Mouse (Mus musculus) cerebral cortex, adult 2 months (tissue): ENCODE data around the gene Ago1.

Experiments
- WGBS: fragments of 180-500 bp; shearing (Covaris S2); methylation state at CpG from one replicate; pipeline ENCODE4 v1.1.7; 2018; 5-methylcytosine and 5-hydroxymethylcytosine counted together

Ago1 gene

DNA sequence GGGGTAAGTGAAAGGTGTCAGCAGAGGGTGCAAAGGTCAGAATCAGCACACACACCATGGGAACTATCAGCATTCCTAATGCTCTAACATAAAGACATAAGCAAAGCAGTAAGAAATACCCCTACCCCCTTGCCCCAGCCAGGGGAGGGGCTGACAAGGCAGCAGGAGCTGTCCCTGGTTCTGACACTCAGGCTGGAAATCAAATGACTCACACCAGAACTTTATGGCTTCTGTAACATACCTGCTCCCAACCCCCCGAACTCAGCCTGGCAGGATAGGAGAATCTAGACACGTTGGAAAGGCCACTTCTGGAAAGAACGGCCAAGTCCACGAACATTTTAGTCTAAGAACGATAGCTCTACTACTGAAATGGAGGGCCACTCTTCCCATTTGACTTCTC, 4.6 kb upstream of the Ago1 start:
- WGBS: 61% methylated on average over 5 of the region's 5 CpGs

DNA sequence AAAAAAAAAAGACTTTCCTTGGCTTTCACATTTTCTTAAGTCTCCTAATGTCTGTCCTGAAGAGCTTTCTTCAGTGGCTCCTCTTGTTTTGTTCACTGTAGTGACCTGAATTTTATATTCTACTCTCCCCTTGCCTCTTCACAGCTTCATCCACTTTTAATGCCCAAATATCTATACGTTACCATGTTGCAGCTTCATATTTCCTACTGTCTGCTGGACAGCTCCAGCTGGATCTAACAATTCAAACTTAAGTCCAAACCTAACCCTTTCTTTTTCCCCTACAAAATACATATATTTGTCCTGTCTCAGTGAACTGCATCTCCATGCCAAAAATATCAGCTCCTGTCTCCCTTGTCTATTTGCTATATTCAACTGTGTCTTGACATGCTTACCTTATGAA, 951 bp upstream of the Ago1 start:
- 51% methylated on average over 1 of the region's 1 CpGs for WGBS

DNA sequence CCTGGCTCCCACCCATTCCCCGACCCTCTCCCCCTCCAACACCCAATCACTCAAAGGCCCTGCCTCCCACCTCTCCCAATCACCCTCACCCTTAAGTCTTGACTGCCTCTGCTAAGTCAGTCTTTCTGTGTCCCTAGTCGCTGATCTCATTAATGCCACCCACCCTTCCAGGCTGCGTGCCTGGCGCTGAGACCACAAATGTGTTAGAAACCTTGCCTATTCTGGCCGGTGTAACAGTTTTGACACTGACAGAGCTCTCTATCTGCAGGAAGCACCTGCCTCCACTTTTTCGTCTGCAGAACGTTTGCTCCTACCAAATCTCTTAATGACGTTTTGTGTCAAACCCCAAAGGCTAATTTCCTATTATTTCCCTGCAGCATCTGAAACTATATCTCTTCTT, 542 bp upstream of the Ago1 start:
- 4% methylated on average over 8 of the region's 8 CpGs for WGBS

DNA sequence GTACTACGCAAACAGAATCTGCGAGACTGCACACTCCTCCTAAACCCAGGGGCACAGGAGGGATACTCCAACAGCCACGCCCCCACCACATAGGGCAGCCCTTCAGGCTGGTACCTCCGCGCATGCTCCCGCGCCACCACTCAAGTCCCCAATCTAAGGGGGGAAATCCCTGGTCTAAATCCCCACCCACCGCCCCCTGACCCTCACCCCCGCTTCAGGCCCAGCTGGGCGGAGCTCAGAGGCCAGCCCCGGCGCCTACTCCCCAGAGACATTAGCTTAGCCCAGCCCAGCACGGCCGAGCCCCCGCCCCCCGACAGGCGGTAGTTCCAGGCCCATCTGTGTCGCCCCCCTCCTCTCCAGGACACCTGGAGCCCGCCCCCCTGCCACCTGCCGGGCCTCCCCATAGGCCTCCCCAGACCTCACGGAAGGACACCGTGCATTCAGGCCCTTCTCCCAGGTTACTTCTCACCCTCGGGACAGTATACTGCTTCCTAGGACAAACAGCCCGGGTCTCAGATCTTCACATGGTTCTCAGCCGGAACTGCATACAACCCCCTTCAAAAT, 580 bp downstream of the Ago1 start:
- 1% methylated on average over 25 of the region's 25 CpGs for WGBS

DNA sequence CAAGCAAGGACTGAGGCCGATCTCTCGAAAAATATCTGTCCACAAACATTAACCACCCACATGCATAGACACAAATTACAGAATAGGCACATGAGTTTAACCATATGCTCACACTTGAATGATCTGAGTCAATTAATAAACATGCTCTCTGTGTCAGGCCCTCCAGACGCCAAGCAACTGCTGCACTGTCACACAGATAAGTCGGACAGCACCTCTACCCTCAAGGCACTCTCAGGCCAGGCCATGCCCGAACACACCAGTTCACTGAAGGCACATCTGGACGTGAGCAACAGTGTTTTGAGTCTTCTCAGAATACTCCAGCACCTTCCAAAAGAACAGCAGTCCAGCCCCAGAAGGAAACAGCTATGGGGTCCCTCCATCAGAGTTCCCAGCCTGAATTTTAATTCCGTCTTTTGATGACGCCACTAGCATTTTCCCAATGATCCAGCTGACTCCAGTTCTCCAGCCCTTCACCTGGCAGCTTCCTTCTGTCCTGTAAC, 2.1 kb downstream of the Ago1 start:
- WGBS: 41% methylated on average over 8 of the region's 8 CpGs

DNA sequence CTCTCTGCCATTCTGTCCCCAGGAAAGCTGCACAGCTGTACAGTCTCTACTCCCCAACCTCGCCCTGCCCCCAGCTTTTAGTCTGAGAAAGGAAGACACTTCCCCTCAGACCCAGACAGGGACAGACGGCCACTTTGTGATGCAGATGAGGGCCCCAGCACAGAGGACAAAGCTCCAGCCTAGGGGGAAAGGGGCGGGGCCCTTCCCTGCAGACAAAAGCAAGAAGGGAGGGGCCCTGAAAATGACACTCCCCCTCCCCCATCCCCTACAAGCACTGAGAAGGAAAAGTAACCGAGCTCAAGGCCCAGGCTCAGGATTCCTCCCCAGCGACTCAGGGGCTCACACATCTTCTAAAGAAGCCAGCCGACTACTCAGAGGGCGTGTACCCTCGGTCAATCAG, 2.5 kb downstream of the Ago1 start:
- WGBS: 39% methylated on average over 8 of the region's 8 CpGs

DNA sequence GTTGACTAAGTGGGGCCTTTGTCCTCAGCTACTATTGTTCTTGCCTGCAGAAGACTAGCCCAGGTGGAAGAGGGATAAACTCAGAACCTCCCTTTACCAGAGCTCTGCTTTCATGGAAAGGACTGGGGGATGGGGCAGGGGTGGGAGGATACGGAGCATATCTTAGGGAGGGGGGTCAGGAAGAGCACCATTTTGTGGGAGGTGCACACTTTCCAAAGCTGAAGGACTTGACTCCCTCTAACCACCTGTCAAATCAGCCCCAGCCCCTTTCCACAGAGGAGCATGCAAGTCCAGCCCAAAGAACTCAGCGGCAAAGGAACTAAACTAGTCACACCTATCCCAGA, 3.5 kb downstream of the Ago1 start:
- 32% methylated on average over 2 of the region's 2 CpGs for WGBS

DNA sequence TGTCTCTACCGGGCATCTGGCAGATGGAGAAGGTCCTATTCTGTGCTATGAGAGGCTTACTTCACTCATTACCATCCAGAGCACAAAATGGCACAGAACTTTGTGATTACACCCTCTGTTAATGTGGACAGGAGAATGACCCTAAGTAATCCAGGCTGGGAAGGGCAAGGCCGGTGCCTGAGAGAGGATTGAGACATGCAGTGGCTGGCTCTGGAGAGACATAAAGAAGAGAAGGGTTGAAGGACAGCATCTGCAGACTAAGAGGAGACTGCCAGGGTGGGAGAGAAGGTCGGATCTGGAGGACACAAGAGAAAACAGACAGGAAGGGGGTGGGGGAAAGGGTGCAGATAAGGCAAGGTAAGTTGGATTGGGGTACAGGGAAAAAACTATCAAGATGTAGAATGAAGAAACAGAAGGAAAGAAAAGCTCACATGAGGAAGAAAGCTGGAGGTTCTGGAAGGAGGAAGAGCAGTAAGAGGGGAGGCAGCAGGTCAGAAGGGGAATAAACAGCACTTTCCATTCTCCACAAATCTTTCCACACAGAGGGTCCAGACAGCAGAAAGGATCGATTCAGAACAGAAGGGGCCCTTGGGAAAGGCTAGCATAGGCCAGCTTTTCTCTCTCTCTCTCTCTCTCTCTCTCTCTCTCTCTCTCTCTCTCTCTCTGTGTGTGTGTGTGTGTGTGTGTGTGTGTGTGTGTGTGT, 4.0 kb downstream of the Ago1 start:
- 31% methylated on average over 4 of the region's 4 CpGs for WGBS

DNA sequence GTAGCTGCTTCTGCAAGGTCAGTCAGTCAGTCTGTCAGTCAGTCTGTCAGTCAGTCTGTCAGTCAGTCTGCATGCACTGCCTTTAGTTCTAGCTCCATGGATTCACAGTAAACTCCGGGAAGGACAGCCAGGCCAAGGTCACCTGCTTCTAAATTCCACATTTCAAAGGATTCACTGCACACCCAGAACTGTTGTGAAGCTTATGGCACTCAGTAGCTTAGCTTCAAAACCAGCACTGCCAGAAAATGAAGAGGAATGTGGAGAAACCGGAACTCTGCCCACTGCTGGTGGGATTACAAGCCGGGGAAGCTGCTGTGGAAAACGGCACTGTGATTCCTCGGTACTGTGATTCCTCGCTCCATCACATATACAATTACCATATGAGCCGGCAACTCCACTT, 12.9 kb downstream of the Ago1 start:
- 74% methylated on average over 7 of the region's 7 CpGs for WGBS

DNA sequence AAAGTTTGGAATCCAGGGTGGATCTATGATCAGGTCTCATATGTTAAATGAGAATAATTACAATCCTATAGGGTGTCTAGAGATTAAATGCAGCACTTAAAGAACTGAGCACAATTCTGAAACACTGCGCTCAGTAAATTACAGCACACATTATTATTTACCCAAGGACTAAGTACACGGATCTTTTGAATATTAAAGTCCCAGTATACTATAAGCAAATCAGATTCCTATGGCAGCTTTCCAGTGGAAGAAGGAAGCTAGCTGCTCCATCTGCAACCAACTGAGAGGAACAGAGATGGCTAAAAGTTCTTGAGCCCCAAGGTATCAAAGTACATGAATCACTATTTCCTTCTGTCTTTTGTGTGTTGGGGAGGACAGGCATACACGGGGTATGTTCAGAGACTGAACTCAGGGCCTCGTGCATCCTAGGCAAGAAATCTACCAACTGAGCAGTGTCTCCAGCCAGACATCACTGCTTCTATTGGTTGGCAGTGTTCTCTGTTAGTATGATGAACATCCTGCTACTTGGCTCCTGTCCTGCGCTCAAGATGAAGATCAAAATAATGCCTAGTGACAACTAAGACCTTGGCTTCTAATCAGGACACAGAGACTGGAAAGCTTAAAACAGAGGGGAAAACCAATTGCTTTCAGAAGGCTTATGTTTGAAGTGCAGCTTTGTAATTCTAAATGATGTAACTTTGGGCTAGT, 13.7 kb downstream of the Ago1 start:
- 72% methylated on average over 5 of the region's 5 CpGs for WGBS

DNA sequence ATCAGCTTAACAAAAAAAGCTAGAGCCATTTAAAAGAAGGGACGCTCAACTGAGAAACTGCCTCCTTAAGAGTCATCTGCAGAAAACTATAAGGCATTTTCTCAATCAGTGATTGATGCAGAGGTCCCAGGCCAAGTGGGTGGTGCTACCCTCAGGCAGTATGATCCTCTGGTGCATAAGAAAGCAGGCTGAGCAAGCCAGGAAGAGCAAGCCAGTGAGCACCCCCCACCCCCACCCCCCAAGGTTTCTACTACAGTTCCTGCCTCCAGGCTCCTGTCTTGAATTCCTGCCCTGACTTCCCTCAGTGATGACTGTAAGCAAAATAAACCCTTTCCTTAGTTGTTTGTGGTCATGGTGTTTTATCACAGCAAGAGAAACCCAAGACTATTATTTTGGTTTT, 18.1 kb downstream of the Ago1 start:
- WGBS: 97% methylated on average over 1 of the region's 1 CpGs

DNA sequence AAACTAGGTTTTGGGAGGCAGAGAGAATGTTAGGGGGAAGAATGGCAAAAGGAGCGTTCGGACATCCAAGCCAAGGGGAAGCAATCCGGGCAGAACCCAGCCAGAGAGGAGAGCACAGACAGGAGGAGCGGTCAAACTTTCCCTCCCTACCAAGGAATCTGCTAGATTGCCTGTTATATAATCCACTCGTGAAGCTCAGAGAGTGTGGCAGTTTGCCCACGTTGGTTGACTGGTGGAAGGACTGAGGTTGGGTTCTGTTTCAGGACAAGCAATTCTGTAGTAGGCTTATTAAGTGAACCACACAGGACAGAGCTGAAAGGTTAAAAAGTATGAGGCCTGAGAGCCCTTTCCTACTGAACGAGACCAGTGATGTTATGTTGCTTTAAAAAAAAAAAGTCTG, 21.3 kb downstream of the Ago1 start:
- WGBS: 77% methylated on average over 7 of the region's 7 CpGs

DNA sequence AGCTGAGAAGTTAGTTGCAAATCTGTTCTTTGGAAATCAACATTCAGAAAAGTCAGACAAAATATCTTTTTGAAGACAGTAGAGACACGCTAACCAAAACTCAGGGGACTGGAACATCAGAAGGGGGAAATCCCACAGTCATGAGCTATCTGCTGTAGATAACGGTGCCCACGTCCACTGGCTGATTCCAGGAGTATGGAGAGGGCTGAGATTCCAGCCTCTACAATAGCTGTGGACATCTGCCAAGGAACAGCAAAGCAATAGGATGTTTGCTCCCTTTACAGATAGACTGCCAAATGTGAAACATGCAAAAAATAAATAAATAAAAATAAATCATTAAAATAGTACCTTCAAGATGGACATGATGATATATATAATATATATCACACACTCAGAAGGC, 23.9 kb downstream of the Ago1 start:
- WGBS: 89% methylated on average over 3 of the region's 3 CpGs

DNA sequence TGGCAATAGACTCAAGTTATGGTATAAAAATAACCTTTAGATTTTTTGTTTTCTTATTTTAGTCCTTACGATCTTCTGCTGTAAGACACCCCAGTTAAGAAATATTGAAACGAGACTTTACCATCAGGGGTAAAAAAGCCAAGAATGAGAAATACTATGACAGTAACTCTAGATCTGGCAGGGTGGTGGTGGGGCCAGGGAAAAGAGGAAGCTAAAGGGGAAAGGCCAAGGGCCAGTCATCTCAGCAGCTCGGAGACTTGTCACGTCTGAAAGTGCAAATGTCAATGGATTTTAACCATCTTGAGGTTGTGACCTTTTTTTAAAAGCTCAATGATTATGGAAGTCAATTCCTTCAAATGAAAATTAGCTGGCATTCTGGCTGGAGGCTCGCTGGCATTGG, 30.1 kb downstream of the Ago1 start:
- WGBS: 62% methylated on average over 5 of the region's 5 CpGs

DNA sequence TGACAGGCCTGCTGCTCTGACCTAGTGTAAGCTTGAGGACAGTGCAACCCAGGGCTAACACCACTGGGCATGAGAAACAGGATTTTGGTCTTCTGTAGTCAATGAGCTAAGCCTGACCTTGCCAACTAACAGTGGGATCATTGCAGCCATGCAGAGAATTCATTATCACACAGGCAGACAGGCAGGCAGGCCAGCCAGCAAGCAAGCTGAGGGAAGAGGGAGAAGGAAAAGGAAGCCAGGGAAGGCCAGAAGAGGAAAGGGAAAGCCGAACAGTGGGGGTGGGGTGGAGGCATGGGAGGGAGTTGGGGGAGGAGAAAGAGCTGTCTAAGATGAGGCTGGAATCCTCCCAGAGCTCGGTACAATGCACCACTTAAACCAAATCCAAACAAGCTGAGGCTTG, 32.1 kb downstream of the Ago1 start:
- 14% methylated on average over 2 of the region's 2 CpGs for WGBS

DNA sequence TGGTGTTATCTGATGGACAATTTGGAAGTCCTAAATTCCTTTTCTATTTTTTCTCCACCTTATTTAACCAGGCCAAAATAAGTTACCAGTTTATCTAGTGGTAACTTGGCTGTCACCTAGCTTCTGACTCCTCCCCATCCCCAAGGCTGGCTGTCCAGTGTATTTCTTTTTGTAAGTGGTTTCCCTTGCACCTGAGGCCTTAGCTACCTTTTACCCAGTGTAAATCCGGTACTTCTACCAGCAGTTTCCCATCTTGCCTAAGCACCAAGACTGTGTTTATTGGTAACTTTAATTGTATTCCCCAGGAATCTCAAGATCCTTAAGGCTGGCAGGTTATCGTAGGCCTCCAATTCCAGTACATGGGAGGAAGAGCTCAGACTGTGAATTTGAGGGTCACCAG, 34.3 kb downstream of the Ago1 start:
- WGBS: 97% methylated on average over 2 of the region's 2 CpGs

DNA sequence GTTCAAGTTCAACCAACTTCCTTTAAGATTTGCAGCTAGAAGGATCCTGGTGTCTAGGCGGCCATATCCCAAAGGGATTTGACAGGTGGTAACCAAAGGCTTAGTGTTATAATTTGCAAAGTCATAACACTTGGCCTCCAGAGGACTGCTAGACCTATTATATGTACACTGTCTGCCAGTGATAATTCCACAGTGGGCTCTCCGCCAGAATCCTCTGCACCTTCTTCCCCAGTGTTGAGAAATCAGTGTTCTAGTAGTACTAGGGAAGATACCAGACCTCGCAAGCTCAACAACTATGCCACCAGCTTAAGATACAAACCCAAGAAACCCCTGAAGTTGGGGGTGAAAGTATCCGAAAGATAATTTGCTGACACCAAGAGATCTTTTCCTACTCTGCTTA, 35.2 kb downstream of the Ago1 start:
- 94% methylated on average over 4 of the region's 4 CpGs for WGBS

DNA sequence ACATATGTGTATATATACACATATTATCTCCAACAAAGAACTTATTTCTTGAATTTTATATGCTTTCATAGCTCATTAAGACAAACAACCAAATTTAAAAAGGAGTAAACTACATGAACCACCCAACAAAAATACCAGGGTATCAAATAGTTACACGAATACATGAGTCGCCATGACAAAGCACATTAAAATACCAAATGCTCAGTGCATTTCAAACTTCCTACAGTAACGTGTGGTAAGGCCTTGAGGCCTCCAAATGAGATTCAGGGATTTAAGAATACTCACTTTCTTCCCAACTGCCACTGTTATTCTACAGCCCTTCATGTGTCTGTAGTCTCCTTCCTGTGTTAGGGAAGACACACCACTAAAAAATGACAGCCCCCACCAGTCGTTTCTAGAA, 36.6 kb downstream of the Ago1 start:
- WGBS: 67% methylated on average over 4 of the region's 4 CpGs

DNA sequence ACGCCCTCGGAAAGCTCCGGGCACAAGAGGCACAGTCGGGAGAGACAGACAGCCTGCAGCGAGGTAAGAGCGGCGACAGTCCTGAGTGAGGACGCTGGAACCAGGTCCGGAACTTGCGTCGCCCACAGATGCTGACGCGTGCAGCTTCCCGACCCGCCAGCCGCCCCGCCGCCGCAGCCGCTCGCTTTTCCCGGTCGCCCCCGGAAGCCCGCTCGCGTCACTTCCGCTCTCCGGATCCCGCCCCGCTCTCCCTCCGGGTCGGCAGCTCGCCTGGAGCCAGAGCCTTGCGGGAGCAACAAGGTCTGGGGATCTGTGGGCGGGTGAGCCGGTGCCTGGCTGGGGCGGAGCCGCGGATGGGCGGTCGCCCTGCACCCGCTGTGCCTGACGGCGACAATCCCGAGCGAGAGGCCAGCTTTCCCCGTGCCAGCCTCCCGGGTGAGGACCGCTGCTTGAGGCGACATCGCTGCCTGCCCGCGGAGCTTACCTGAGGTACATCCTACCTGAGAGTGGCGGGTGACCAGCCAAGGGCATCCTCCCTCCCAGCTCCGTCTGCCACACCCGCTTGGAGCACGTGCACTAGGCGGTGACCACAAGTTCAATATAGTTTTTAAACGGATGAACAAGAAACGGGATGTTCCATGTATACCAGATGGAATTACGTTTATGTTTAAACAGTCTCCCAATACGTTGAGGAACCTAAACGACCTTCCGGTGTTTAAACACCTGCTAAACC, 38.9 kb downstream of the Ago1 start, which contains the start of gene Ago3:
TSS of gene Ago3 (minus strand) at position 210 of the 733 bp plus-strand sequence.
- WGBS: under 1% methylated on average over 65 of the region's 65 CpGs

DNA sequence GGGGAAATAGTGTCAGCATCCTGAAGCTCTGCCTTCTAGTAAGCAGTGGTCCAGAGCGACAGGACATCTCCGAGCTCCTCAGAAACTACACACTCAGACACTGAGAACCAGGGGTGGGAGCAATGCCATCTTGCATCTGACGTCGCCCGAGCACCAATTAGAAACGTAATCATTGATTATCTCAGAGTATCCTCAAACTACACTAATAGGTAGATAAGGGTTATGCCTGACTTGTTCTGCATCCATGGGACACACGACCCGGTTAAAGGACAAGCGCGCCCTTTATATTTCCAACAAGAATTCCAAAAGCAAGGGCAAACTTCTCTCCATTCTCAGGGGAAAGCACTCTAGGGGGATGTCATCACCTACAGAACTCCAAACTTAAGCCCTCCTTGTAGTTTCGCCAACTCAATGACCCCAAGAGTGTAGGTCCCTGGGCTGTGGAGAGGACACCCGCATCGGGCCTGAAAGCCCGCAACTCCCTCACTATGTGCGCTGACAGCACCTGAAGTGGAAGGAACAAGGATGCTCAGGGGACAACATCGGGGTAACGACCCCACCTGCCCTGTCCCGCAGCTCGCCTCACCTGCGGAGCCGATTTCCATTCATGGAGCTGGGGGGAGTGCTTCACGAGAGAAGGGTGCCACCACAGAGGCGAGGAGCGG, 39.6 kb downstream of the Ago1 start:
- WGBS: under 1% methylated on average over 24 of the region's 24 CpGs

DNA sequence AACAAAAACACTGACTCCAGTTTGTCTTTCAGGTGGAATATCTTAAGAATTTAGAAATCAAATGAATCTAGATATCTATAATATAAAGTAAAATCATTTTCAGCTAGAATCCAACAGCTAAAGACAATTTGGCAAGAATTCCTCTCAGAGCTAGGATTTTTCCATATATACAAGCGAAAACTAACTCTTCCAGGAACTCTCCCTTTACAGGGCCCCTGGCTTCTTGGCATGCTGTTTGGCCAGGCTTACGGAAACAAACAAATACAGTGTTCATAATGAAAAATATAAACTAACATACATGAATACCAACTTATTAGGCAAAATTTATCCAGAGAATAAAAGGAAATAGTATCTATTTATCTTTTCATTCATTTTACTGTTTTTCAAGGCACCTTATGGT, 44.5 kb downstream of the Ago1 start:
- 80% methylated on average over 2 of the region's 2 CpGs for WGBS

DNA sequence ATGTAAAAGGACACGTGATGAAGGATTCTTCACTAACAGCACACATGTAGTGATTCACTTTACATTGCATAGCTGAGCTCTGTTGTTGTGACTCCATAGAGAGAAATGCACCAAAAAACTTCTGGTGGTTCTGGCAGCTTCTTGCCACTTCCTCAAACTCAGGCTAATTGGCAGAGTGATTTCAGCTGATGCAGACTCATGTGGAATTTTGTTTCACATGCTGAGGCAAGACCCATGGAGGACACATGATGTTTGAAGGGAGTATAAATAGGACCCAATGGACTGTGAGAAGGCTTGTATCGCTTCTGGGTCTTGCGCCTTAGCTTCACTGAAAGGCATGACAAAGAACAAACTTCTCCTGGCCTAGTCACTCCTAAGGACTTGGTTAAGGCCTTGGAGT, 55.9 kb downstream of the Ago1 start:
- WGBS: 92% methylated on average over 3 of the region's 3 CpGs
